Mouse (Mus musculus) lung, embryonic 14.5 days (tissue): ENCODE measurements at regions not wholly inside any gene's neighbourhood (a gene's known extent, or its start where the extent isn't known, plus 50 kb on each side); places are given as distances from the start of the nearest gene placed in this dataset.

ENCODE experiments used
- ATAC-seq: fragments of 200-750 bp; cut with Nextera tagmentation; 2 replicates; pipeline ENCODE4 v1.8.0; 2017; ENCODE audit warnings: mild to moderate bottlenecking, moderate TSS enrichment, moderate library complexity; ENCODE audit not compliant: insufficient read depth
- DNase-seq: peaks from one replicate; pipeline ENCODE4 v3.0.0-alpha.2; 2015
- H3K27ac ChIP-seq: fragments of 300-500 bp; sonication (generic); 2 replicates; pipeline ENCODE4 v1.5.1; 2014; ENCODE audit warnings: low read depth, mild to moderate bottlenecking, moderate library complexity
- H3K27me3 ChIP-seq: fragments of 300-500 bp; sonication (generic); 2 replicates; pipeline ENCODE4 v1.6.1; 2014; ENCODE audit warnings: low read length, control low read depth; ENCODE audit not compliant: insufficient read depth
- H3K36me3 ChIP-seq: fragments of 300-500 bp; sonication (generic); 2 replicates; pipeline ENCODE4 v1.6.1; 2014; ENCODE audit warnings: control low read depth; ENCODE audit not compliant: insufficient read depth
- H3K4me1 ChIP-seq: fragments of 300-500 bp; sonication (generic); 2 replicates; pipeline ENCODE4 v1.6.1; 2014; ENCODE audit warnings: antibody characterized with exemption, control low read depth; ENCODE audit not compliant: insufficient read depth
- H3K4me2 ChIP-seq: fragments of 300-500 bp; sonication (generic); 2 replicates; pipeline ENCODE4 v1.6.1; 2014; ENCODE audit warnings: mild to moderate bottlenecking
- H3K4me3 ChIP-seq: fragments of 300-500 bp; sonication (generic); 2 replicates; pipeline ENCODE4 v1.5.1; 2014; ENCODE audit warnings: low read depth, low read length
- H3K9ac ChIP-seq: fragments of 300-500 bp; sonication (generic); 2 replicates; pipeline ENCODE4 v1.6.1; 2014
- H3K9me3 ChIP-seq: fragments of 300-500 bp; sonication (generic); 2 replicates; pipeline ENCODE4 v1.6.1; 2016; ENCODE audit warnings: low read depth, low read length, control low read depth
- CTCF ChIP-seq: IDR thresholded peaks from 2 replicates; pipeline ENCODE4 v1.5.1; 2016; ENCODE audit warnings: antibody characterized with exemption, low read depth
- WGBS: fragments of 180-500 bp; shearing (Covaris S2); extraction: QIAGEN DNeasy Blood & Tissue Kit; methylation state at CpG from one replicate; pipeline ENCODE4 v1.1.7; 2014; 5-methylcytosine and 5-hydroxymethylcytosine counted together

- no peaks in the 10 kb centered on the region for H3K27me3 ChIP-seq
- DNase-seq = no peak
- no peak overlapping the region for H3K9ac ChIP-seq
- no peak overlapping the region for H3K4me3 ChIP-seq
- H3K9me3 ChIP-seq = no peaks in the 10 kb centered on the region
- ATAC-seq = no peak
- H3K4me1 ChIP-seq = peaks cover 9% of the 10 kb centered on the region; the same call in 1 of the 2 replicates
- WGBS = 50% methylated on average over 5 of the region's 5 CpGs
- no peaks in the 10 kb centered on the region for H3K36me3 ChIP-seq
- no peak overlapping the region for H3K4me2 ChIP-seq
- TF ChIP-seq CTCF = no peak
- no peak overlapping the region for H3K27ac ChIP-seq
Observed at GRCm38 (mm10) chr1:120758762-120759161, 156.5 kb downstream of the En1 start.

GRCm38 (mm10) chr1:120759380-120759779 is 157.2 kb downstream of the En1 start:
- no peak for DNase-seq
- 75% methylated on average over 3 of the region's 3 CpGs for WGBS
- Histone ChIP-seq H3K27ac (no peak overlapping the region), H3K4me1 (peaks cover 5% of the 10 kb centered on the region; the same call in 1 of the 2 replicates), H3K27me3 (no peaks in the 10 kb centered on the region), H3K4me2 (no peak overlapping the region), H3K9me3 (no peaks in the 10 kb centered on the region), H3K36me3 (no peaks in the 10 kb centered on the region), H3K9ac (no peak overlapping the region), H3K4me3 (no peak overlapping the region)
- no peak for TF ChIP-seq CTCF
- ATAC-seq = no peak

- Histone ChIP-seq H3K4me2 (no peak overlapping the region), H3K9me3 (no peaks in the 10 kb centered on the region), H3K9ac (no peak overlapping the region), H3K36me3 (no peaks in the 10 kb centered on the region), H3K27me3 (no peaks in the 10 kb centered on the region), H3K27ac (no peak overlapping the region), H3K4me3 (no peak overlapping the region), H3K4me1 (peaks cover 5% of the 10 kb centered on the region; the same call in 1 of the 2 replicates)
- no peak for TF ChIP-seq CTCF
- ATAC-seq = no peak
- 70% methylated on average over 9 of the region's 9 CpGs for WGBS
- no peak for DNase-seq
Observed at GRCm38 (mm10) chr1:120761364-120761763, 159.1 kb downstream of the En1 start.

GRCm38 (mm10) chr1:120762498-120762897 is 160.3 kb downstream of the En1 start:
- H3K36me3 ChIP-seq = no peaks in the 10 kb centered on the region
- no peaks in the 10 kb centered on the region for H3K4me1 ChIP-seq
- no peak for DNase-seq
- ATAC-seq = no peak
- no peak overlapping the region for H3K4me2 ChIP-seq
- no peaks in the 10 kb centered on the region for H3K9me3 ChIP-seq
- H3K4me3 ChIP-seq = no peak overlapping the region
- no peaks in the 10 kb centered on the region for H3K27me3 ChIP-seq
- no peak overlapping the region for H3K27ac ChIP-seq
- WGBS = 77% methylated on average over 2 of the region's 2 CpGs
- H3K9ac ChIP-seq = no peak overlapping the region
- no peak for TF ChIP-seq CTCF

- no peak for ATAC-seq
- Histone ChIP-seq H3K9ac (no peak overlapping the region), H3K4me3 (no peak overlapping the region), H3K9me3 (no peaks in the 10 kb centered on the region), H3K36me3 (no peaks in the 10 kb centered on the region), H3K27ac (no peak overlapping the region), H3K4me2 (no peak overlapping the region), H3K4me1 (no peaks in the 10 kb centered on the region), H3K27me3 (no peaks in the 10 kb centered on the region)
- DNase-seq = no peak
- WGBS = 68% methylated on average over 4 of the region's 4 CpGs
- no peak for TF ChIP-seq CTCF
Observed at GRCm38 (mm10) chr1:120762921-120763595, 160.8 kb downstream of the En1 start.

GRCm38 (mm10) chr1:120767054-120767453 is 164.8 kb downstream of the En1 start:
- H3K27ac ChIP-seq = no peak overlapping the region
- no peaks in the 10 kb centered on the region for H3K4me1 ChIP-seq
- no peaks in the 10 kb centered on the region for H3K27me3 ChIP-seq
- H3K9ac ChIP-seq = no peak overlapping the region
- no peak overlapping the region for H3K4me2 ChIP-seq
- 54% methylated on average over 2 of the region's 2 CpGs for WGBS
- DNase-seq = no peak
- no peaks in the 10 kb centered on the region for H3K9me3 ChIP-seq
- no peaks in the 10 kb centered on the region for H3K36me3 ChIP-seq
- no peak for ATAC-seq
- no peak overlapping the region for H3K4me3 ChIP-seq
- TF ChIP-seq CTCF = no peak

- WGBS = 44% methylated on average over 2 of the region's 2 CpGs
- no peaks in the 10 kb centered on the region for H3K9me3 ChIP-seq
- TF ChIP-seq CTCF = no peak
- ATAC-seq (no peak), DNase-seq (no peak)
- no peaks in the 10 kb centered on the region for H3K4me1 ChIP-seq
- H3K4me3 ChIP-seq = no peak overlapping the region
- no peak overlapping the region for H3K4me2 ChIP-seq
- H3K9ac ChIP-seq = no peak overlapping the region
- H3K36me3 ChIP-seq = no peaks in the 10 kb centered on the region
- H3K27ac ChIP-seq = no peak overlapping the region
- H3K27me3 ChIP-seq = no peaks in the 10 kb centered on the region
Observed at GRCm38 (mm10) chr1:120771269-120771668, 169.1 kb downstream of the En1 start.

GRCm38 (mm10) chr1:120776906-120777305 is 174.7 kb downstream of the En1 start:
- no peak overlapping the region for H3K4me2 ChIP-seq
- ATAC-seq (no peak), DNase-seq (no peak)
- WGBS = 64% methylated on average over 2 of the region's 2 CpGs
- H3K9me3 ChIP-seq = no peaks in the 10 kb centered on the region
- H3K27me3 ChIP-seq = no peaks in the 10 kb centered on the region
- H3K36me3 ChIP-seq = no peaks in the 10 kb centered on the region
- H3K4me3 ChIP-seq = no peak overlapping the region
- no peaks in the 10 kb centered on the region for H3K4me1 ChIP-seq
- H3K9ac ChIP-seq = no peak overlapping the region
- H3K27ac ChIP-seq = no peak overlapping the region
- TF ChIP-seq CTCF = no peak
